Mouse (Mus musculus) hindbrain, embryonic 10.5 days (tissue): Measurements from ENCODE around the gene Bmp8a. TPM values are rescaled to one million over a fixed set of nuclear protein-coding genes. Genes with fewer than 3 reads are reported as not detected.
"Not testable (repeated sequence)": the region's sequence is repeated elsewhere in the genome, so short reads cannot be mapped to it uniquely, and the experiment has no call there.

ENCODE experiments used
- DNase-seq: peaks from one replicate; pipeline ENCODE4 v3.0.0-alpha.2; 2017; ENCODE audit warnings: low spot score
- H3K27ac ChIP-seq: fragments of 300-500 bp; sonication (generic); 2 replicates; pipeline ENCODE4 v1.5.1; 2016; ENCODE audit warnings: mild to moderate bottlenecking, moderate library complexity
- H3K27me3 ChIP-seq: fragments of 300-500 bp; sonication (generic); 2 replicates; pipeline ENCODE4 v1.6.1; 2016; ENCODE audit warnings: mild to moderate bottlenecking; ENCODE audit not compliant: poor library complexity, insufficient read depth, severe bottlenecking
- H3K36me3 ChIP-seq: fragments of 300-500 bp; sonication (generic); 2 replicates; pipeline ENCODE4 v1.6.1; 2016; ENCODE audit warnings: mild to moderate bottlenecking, moderate library complexity
- H3K4me1 ChIP-seq: fragments of 300-500 bp; sonication (generic); replicated peaks from 2 replicates; pipeline ENCODE4 v1.6.1; 2016; ENCODE audit warnings: mild to moderate bottlenecking
- H3K4me3 ChIP-seq: fragments of 300-500 bp; sonication (generic); 2 replicates; pipeline ENCODE4 v1.5.1; 2016; ENCODE audit warnings: mild to moderate bottlenecking, moderate library complexity
- H3K9me3 ChIP-seq: fragments of 300-500 bp; sonication (generic); 2 replicates; pipeline ENCODE4 v1.6.1; 2016; ENCODE audit warnings: mild to moderate bottlenecking, moderate library complexity
- WGBS: fragments of 180-500 bp; shearing (Covaris S2); methylation state at CpG from one replicate; pipeline ENCODE4 v1.1.7; 2016; 5-methylcytosine and 5-hydroxymethylcytosine counted together
- polyA plus RNA-seq: library from polyadenylated mRNA; unstranded; fragments of >200 nt; fragmentation: Nextera tagmentation; extraction: Ambion mirVana; gene quantifications from 2 replicates; pipeline ENCODE4 v1.2.1, GENCODE M21; 2016

Gene Bmp8a
- polyA plus RNA-seq, 1 experiment from 2014 or later, result 0.08 TPM

GRCm38 (mm10) chr4:123295026-123295425, 48.0 kb downstream of the Bmp8a start:
- DNase-seq, result not testable (repeated sequence)
- peaks cover 99% of the 10 kb centered on the region for H3K36me3 ChIP-seq

GRCm38 (mm10) chr4:123293661-123294443, 49.2 kb downstream of the Bmp8a start:
- Histone ChIP-seq H3K36me3 (peaks cover 99% of the 10 kb centered on the region), H3K27me3 (no peaks in the 10 kb centered on the region), H3K9me3 (no peaks in the 10 kb centered on the region), H3K27ac (no peak overlapping the region), H3K4me3 (no peak overlapping the region), H3K4me1 (no peaks in the 10 kb centered on the region; the same call in 1 of the 2 replicates)
- WGBS, result 85% methylated on average over 7 of the region's 7 CpGs
- DNase-seq, result no peak

More at GRCm38 (mm10) chr4:123295026-123295425, 48.0 kb downstream of the Bmp8a start:
- H3K4me3 ChIP-seq, H3K27me3 ChIP-seq, H3K4me1 ChIP-seq, H3K27ac ChIP-seq, H3K9me3 ChIP-seq: not testable (repeated sequence)
- WGBS, result 94% methylated on average over 15 of the region's 15 CpGs

GRCm38 (mm10) chr4:123292989-123293388, 50.1 kb downstream of the Bmp8a start:
- Histone ChIP-seq H3K27me3 (no peaks in the 10 kb centered on the region), H3K27ac (no peak overlapping the region), H3K4me3 (no peak overlapping the region), H3K9me3 (no peaks in the 10 kb centered on the region), H3K4me1 (no peaks in the 10 kb centered on the region; the same call in 1 of the 2 replicates), H3K36me3 (peaks cover 99% of the 10 kb centered on the region)
- DNase-seq, result no peak
- whole genome bisulfite sequencing, result 94% methylated on average over 7 of the region's 7 CpGs

- Histone ChIP-seq H3K9me3 (no peaks in the 10 kb centered on the region), H3K4me1 (no peaks in the 10 kb centered on the region; the same call in none of the 2 replicates), H3K27me3 (no peaks in the 10 kb centered on the region), H3K4me3 (no peak overlapping the region), H3K36me3 (peaks cover 99% of the 10 kb centered on the region), H3K27ac (no peak overlapping the region)
- no peak for DNase-seq
- whole genome bisulfite sequencing, result 87% methylated on average over 3 of the region's 3 CpGs
Observed at GRCm38 (mm10) chr4:123292390-123292789, 50.7 kb downstream of the Bmp8a start.

- Histone ChIP-seq H3K9me3 (no peaks in the 10 kb centered on the region), H3K4me1 (peaks cover 21% of the 10 kb centered on the region), H3K27ac (no peak overlapping the region), H3K36me3 (peaks cover 99% of the 10 kb centered on the region), H3K4me3 (no peak overlapping the region), H3K27me3 (no peaks in the 10 kb centered on the region)
- no peak for DNase-seq
- WGBS, result 91% methylated on average over 12 of the region's 12 CpGs
Observed at GRCm38 (mm10) chr4:123289038-123289437, 54.0 kb downstream of the Bmp8a start.

- WGBS, result 92% methylated on average over 2 of the region's 2 CpGs
- H3K4me3 ChIP-seq, result no peak overlapping the region
- H3K4me1 ChIP-seq, result peaks cover 25% of the 10 kb centered on the region
- H3K27ac ChIP-seq, result no peak overlapping the region
- peaks cover 78% of the 10 kb centered on the region for H3K36me3 ChIP-seq
- H3K9me3 ChIP-seq, result no peaks in the 10 kb centered on the region
- no peak for DNase-seq
- no peaks in the 10 kb centered on the region for H3K27me3 ChIP-seq
Observed at GRCm38 (mm10) chr4:123286790-123287189, 56.3 kb downstream of the Bmp8a start.

GRCm38 (mm10) chr4:123284731-123285624, 58.1 kb downstream of the Bmp8a start:
- Histone ChIP-seq H3K4me3 (peak overlapping the region; percentile 72), H3K9me3 (no peaks in the 10 kb centered on the region), H3K27ac (peak overlapping the region; percentile 29; the same call in 1 of the 2 replicates), H3K4me1 (peaks cover 25% of the 10 kb centered on the region), H3K36me3 (peaks cover 61% of the 10 kb centered on the region), H3K27me3 (no peaks in the 10 kb centered on the region)
- DNase-seq, result no peak
- 86% methylated on average over 6 of the region's 6 CpGs for WGBS

- H3K27me3 ChIP-seq, H3K9me3 ChIP-seq: not testable (repeated sequence)
- Histone ChIP-seq H3K27ac (peak overlapping the region; percentile 84), H3K4me1 (peaks cover 25% of the 10 kb centered on the region), H3K36me3 (peaks cover 48% of the 10 kb centered on the region), H3K4me3 (peak overlapping the region; percentile 72)
- DNase-seq, result peak; percentile 38
- WGBS, result under 1% methylated on average over 13 of the region's 15 CpGs
Observed at GRCm38 (mm10) chr4:123283675-123284064, 59.4 kb downstream of the Bmp8a start.

- not testable (repeated sequence) for H3K9me3 ChIP-seq, H3K27me3 ChIP-seq
- Histone ChIP-seq H3K4me3 (peak overlapping the region; percentile 72), H3K27ac (peak overlapping the region; percentile 84), H3K36me3 (peaks cover 42% of the 10 kb centered on the region), H3K4me1 (peaks cover 25% of the 10 kb centered on the region)
- WGBS, result under 1% methylated on average over 52 of the region's 55 CpGs
- DNase-seq, result peak; percentile 32
Observed at GRCm38 (mm10) chr4:123282915-123283674, 60.0 kb downstream of the Bmp8a start.

GRCm38 (mm10) chr4:123282500-123282899, 60.6 kb downstream of the Bmp8a start:
- under 1% methylated on average over 25 of the region's 25 CpGs for WGBS
- H3K4me3 ChIP-seq, result peak overlapping the region; percentile 72
- peaks cover 25% of the 10 kb centered on the region for H3K4me1 ChIP-seq
- H3K36me3 ChIP-seq, result peaks cover 36% of the 10 kb centered on the region
- H3K27me3 ChIP-seq, result no peaks in the 10 kb centered on the region
- no peaks in the 10 kb centered on the region for H3K9me3 ChIP-seq
- peak overlapping the region; percentile 84 for H3K27ac ChIP-seq
- peak; percentile 89 for DNase-seq

- H3K27me3 ChIP-seq, result no peaks in the 10 kb centered on the region
- H3K27ac ChIP-seq, result no peak overlapping the region
- H3K9me3 ChIP-seq, result no peaks in the 10 kb centered on the region
- H3K4me1 ChIP-seq, result peaks cover 15% of the 10 kb centered on the region
- peaks cover 12% of the 10 kb centered on the region for H3K36me3 ChIP-seq
- H3K4me3 ChIP-seq, result no peak overlapping the region
- 72% methylated on average over 3 of the region's 3 CpGs for WGBS
- DNase-seq, result no peak
Observed at GRCm38 (mm10) chr4:123280117-123280516, 62.9 kb downstream of the Bmp8a start.

GRCm38 (mm10) chr4:123271063-123271462, 72.0 kb downstream of the Bmp8a start:
- no peak for DNase-seq

More at GRCm38 (mm10) chr4:123271063-123271462, 72.0 kb downstream of the Bmp8a start:
- Histone ChIP-seq H3K4me3 (no peak overlapping the region), H3K27me3 (no peaks in the 10 kb centered on the region), H3K4me1 (no peaks in the 10 kb centered on the region), H3K9me3 (no peaks in the 10 kb centered on the region), H3K36me3 (no peaks in the 10 kb centered on the region), H3K27ac (no peak overlapping the region)
- 91% methylated on average over 3 of the region's 3 CpGs for WGBS
